Mouse (Mus musculus) myocyte (in vitro differentiated cells): Measurements from ENCODE around the gene Igsf3.

Experiments used
- CEBPB ChIP-seq: IDR thresholded peaks from 2 replicates; pipeline ENCODE4 v1.6.1; 2011; ENCODE audit warnings: mild to moderate bottlenecking, moderate library complexity; ENCODE audit not compliant: poor library complexity, insufficient read depth, severe bottlenecking
- E2F4 ChIP-seq: IDR thresholded peaks from one replicate; pipeline ENCODE4 v1.6.1; 2011; ENCODE audit warnings: mild to moderate bottlenecking, control low read depth, moderate library complexity; ENCODE audit not compliant: insufficient read depth
- MAX ChIP-seq: IDR thresholded peaks from one replicate; pipeline ENCODE4 v1.6.1; 2011; ENCODE audit warnings: low read depth, mild to moderate bottlenecking, control low read depth
- MYOD1 ChIP-seq, 3 experiments: IDR thresholded peaks; one replicate each; pipeline ENCODE4 v1.6.1; 2011; ENCODE audit warnings: control low read depth in 2 of 3, low read depth in 2 of 3, mild to moderate bottlenecking in 2 of 3, moderate library complexity in 1 of 3; ENCODE audit not compliant: insufficient read length in 2 of 3, control insufficient read depth in 1 of 3
- MYOG ChIP-seq, 3 experiments: IDR thresholded peaks; one replicate each; pipeline ENCODE4 v1.6.1; 2011; ENCODE audit warnings: control low read depth in 2 of 3, low read depth in 2 of 3, mild to moderate bottlenecking in 2 of 3; ENCODE audit not compliant: insufficient read length in 2 of 3, control insufficient read depth in 1 of 3, insufficient read depth in 1 of 3
- POLR2A ChIP-seq: IDR thresholded peaks from one replicate; pipeline ENCODE4 v1.6.1; 2011; ENCODE audit warnings: low read depth, mild to moderate bottlenecking, control low read depth, moderate library complexity; ENCODE audit not compliant: insufficient read length
- POLR2AphosphoS2 ChIP-seq: IDR thresholded peaks from one replicate; pipeline ENCODE4 v1.6.1; 2011; ENCODE audit warnings: low read depth, control low read depth; ENCODE audit not compliant: insufficient read length
- REST ChIP-seq: IDR thresholded peaks from one replicate; pipeline ENCODE4 v1.6.1; 2011; ENCODE audit warnings: mild to moderate bottlenecking, control low read depth, moderate library complexity; ENCODE audit not compliant: insufficient read depth, insufficient read length
- SRF ChIP-seq: IDR thresholded peaks from one replicate; pipeline ENCODE4 v1.6.1; 2011; ENCODE audit warnings: low read depth; ENCODE audit not compliant: control insufficient read depth, insufficient read length
- TCF12 ChIP-seq: IDR thresholded peaks from one replicate; pipeline ENCODE4 v1.6.1; 2011; ENCODE audit warnings: mild to moderate bottlenecking, control low read depth; ENCODE audit not compliant: poor library complexity, insufficient read depth, severe bottlenecking
- TCF3 ChIP-seq: IDR thresholded peaks from one replicate; pipeline ENCODE4 v1.6.1; 2011; ENCODE audit warnings: low read depth, control low read depth; ENCODE audit not compliant: insufficient read length
- USF1 ChIP-seq: IDR thresholded peaks from one replicate; pipeline ENCODE4 v1.6.1; 2011; ENCODE audit warnings: low read depth, mild to moderate bottlenecking, control low read depth, moderate library complexity

DNA sequence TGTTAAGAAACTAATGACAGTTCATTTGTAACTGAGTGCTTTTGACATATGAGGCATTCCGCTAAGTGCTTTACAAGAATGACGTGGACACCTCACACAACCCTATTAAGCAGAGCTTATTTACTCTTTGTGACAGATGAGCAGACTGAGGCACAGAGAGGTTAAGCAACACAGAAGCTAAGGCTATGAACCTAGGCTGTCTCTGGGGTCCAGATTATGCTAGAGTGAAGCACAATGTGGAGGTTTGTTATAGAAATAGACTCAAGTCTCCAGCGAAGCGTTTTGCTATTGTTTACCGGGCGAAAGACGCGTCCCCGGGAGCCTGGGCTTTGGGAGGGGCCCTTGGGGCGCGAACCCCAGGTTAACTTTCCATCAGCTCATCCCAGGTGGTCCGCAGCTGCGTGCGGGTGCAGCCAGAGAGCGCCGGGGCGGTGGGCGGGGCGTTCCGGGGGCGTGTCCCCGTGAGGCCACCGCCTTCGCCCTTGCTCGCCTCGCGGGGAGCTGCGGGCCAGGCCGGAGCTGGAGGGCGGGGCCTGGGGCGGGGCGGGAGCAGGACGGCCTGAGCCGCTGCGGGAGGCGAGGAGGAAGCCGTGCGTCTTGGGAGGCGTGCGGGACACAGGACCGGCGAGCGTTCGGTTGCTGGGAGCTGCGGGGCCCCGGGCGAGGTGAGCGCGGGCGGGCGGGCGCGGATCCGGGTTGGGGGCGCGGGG lies at the start of gene Igsf3:
- TF ChIP-seq USF1 (no peak), MYOG (IDR thresholded peaks at IDR 0.05; ENCODE audit: control insufficient read depth in 1 of 3, insufficient read depth in 1 of 3, insufficient read length in 2 of 3, low read depth in 2 of 3) (peak in 1 of 3 experiments; percentile 33), POLR2A (peak; percentile 90), TCF3 (no peak), E2F4 (no peak), MAX (no peak), POLR2AphosphoS2 (peak; percentile 80), CEBPB (no peak), TCF12 (no peak), MYOD1 (IDR thresholded peaks at IDR 0.05; ENCODE audit: control insufficient read depth in 1 of 3, insufficient read length in 2 of 3, low read depth in 2 of 3) (peak in 1 of 3 experiments; percentile 44), SRF (no peak), REST (no peak)
